Mouse (Mus musculus): ENCODE data around the gene Gm10722.
"Not testable (repeated sequence)": the region's sequence is repeated elsewhere in the genome, so short reads cannot be mapped to it uniquely, and the experiment has no call there.

- TF ChIP-seq CTCF (IDR thresholded peaks at IDR 0.05; ENCODE audit: low read depth, low read length); POLR2A (IDR thresholded peaks at IDR 0.05; ENCODE audit: extremely low read depth, insufficient read depth, low read length): not testable (repeated sequence)
Observed at GRCm38 (mm10) chr9:3029276-3030000, 28.7 kb downstream of the Gm10722 start.

Measured in liver, adult 2 months (tissue).